Mouse (Mus musculus) left cerebral cortex, postnatal 10 days (tissue): Measurements from ENCODE around the gene Arl5a. TPM values are rescaled to one million over a fixed set of nuclear protein-coding genes. Genes with fewer than 3 reads are reported as not detected.

Experiments
- DNase-seq, 2 experiments: peaks; one replicate each; pipeline ENCODE4 v3.0.0; 2021 to 2022; ENCODE audit warnings: low spot score in 2 of 2, mixed read lengths in 1 of 2; ENCODE audit errors: extremely low spot score in 1 of 2
- intact Hi-C: fragments of 180-260 bp; cut with DNase I; formaldehyde crosslinking; loops from one replicate; pipeline ENCODE4 v1.15.1; 2025
- total RNA-seq, 2 experiments: library from RNA; stranded (reverse); gene quantifications; 2 replicates each; pipeline ENCODE4 v1.2.3; 2021

Arl5a gene
- total RNA-seq, 2 experiments from 2014 or later: 73.5 to 80.7 TPM

DNA sequence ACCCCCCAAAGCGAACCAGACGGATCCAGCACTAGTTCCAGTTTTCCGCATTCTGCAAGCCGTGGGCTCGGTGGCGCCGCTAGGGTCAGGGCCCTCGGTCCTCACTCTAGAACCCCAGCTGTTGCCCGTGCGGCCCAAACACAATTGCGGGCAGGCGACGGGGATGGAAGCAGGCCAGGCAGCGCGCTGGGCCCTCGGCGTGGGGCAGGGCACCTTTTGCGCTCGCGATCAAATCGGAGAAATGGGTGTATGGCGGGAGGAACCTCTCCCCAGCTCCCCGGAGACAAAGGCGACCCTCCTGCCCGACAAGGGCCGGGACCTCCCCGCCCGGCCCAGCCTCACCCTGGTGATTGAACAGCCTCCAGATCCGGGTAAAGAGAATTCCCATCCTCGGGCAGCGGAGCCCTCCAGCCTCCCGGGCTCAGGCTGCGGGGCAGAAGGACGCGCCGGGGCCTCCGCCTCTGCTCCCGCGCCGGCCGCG lies 413 bp downstream of the Arl5a start:
- intact Hi-C loops: loop anchor here (10.0 kb wide), 1 partner anchor 171 kb away; no protein-coding TSS in a partner anchor
- DNase-seq: peak; percentile 17 to 63

DNA sequence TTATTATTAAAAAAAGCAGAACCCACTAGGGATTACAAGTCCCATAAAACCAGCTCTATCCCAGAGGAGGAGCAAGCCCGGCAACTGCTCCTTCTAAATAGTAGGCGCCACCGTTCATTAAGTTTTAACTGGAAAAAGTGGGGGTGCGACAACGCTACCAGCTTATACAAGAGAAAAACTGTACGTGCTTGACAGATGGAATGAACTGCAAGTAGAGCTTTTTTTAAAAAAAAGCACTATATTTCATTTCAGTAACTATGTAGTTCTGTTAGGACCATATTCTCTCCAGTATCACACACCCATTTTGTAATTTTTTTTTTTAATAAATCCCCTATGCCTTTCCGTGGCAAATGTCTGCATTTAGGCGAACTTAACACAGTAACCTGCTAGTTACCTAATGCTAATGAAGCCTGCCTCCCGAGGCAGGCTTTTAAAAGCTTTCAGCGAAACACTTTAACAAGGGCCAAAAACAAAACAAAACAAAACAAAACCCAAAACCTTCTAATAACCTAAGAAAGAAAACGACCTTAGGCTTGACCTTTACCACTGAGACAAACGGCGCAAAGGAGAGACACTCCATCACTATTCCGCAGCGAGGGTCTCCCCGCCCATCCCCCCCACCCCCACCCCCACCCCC lies 972 bp downstream of the Arl5a start:
- intact Hi-C loops: loop anchor here (10.0 kb wide), 1 partner anchor 171 kb away; no protein-coding TSS in a partner anchor

GRCm38 (mm10) chr2:52422871-52423610 lies 1.7 kb downstream of the Arl5a start:
- intact Hi-C loops: loop anchor here (10.0 kb wide), 1 partner anchor 172 kb away; no protein-coding TSS in a partner anchor
- no peak for DNase-seq

More for the DNA sequence above, 972 bp downstream of the Arl5a start:
- DNase-seq: no peak

GRCm38 (mm10) chr2:52421197-52421596 lies 3.5 kb downstream of the Arl5a start:
- no peak for DNase-seq
- intact Hi-C loops: loop anchor here (10.0 kb wide), 1 partner anchor 174 kb away; no protein-coding TSS in a partner anchor

- intact Hi-C loops: loop anchor here (10.0 kb wide), 1 partner anchor 175 kb away; no protein-coding TSS in a partner anchor
- no peak for DNase-seq
These were observed 4.5 kb downstream of the Arl5a start for GRCm38 (mm10) chr2:52420001-52420710.

DNA sequence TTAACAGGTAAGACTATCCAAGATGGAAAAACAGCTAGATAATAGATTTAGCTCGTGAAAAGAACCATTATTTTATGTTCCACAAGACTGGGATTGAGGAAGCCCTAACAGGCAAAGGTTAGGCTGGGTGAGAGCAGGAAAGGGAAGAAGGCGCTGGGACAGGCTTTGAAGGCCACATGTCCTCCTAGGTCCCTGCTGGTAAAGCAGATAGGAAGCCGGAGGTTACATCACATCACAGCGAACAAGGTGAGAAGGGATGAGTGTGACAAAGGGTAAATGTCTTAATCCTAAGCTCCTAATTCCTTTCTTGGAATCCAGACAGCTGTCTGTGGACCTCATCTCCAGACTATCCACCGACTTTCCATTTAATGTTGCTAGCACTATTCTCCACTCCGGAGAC lies 5.4 kb downstream of the Arl5a start:
- intact Hi-C loops: no loop called here

DNA sequence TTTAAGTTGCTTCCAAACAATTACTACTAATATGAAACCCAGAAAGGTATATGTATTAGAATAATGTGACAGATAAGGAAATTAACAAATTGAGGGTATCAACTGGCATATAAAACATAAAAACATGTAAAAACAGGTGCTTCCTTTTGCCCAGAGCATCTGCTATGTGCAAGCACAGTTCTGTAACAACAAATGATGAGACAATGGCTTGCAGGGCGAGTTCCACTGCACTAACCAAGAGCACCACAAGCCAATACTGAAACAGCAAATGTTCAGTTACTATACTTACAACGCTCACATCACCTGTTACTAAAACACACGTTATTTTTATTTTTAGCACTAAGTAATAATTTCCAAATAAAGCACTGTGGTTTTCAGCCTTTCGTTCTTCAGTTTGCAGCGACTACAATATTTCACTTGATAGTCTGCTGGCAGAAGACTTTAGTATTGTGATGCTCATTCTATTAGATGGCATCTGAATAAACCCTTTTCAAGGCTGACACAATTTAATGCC lies 12.1 kb downstream of the Arl5a start:
- DNase-seq: no peak
- intact Hi-C loops: no loop called here

More for the DNA sequence above, 5.4 kb downstream of the Arl5a start:
- no peak for DNase-seq

GRCm38 (mm10) chr2:52406480-52406879 lies 18.2 kb downstream of the Arl5a start:
- no peak for DNase-seq
- intact Hi-C loops: loop anchor here (10.0 kb wide), 1 partner anchor 142 kb away; no protein-coding TSS in a partner anchor

- DNase-seq: no peak
- intact Hi-C loops: loop anchor here (10.0 kb wide), 1 partner anchor 140 kb away; no protein-coding TSS in a partner anchor
These were observed 19.5 kb downstream of the Arl5a start for GRCm38 (mm10) chr2:52405238-52405637.

- intact Hi-C loops: no loop called here
- no peak for DNase-seq
These were observed 30.2 kb downstream of the Arl5a start for GRCm38 (mm10) chr2:52394529-52394928.

GRCm38 (mm10) chr2:52390415-52390975 lies 34.2 kb downstream of the Arl5a start:
- intact Hi-C loops: no loop called here
- no peak for DNase-seq

DNA sequence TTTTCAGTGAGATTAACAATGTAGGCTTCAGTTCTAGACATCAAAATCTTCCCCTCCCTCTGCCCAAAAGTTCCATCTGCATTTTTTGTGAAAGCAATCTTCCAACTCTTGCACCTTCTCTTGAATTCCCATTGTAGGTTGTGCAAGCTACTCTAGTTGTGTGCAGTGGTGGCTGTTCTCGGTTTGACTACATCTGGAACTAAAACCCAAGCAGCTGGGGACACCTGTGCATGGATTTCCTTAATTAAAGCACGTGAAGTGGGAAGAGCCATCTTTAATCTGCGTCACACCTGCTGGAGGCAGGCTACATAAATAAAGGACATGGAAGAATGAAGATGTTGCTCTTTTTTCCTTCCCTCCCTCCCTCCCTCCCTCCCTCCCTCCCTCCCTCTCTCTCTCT lies 34.7 kb downstream of the Arl5a start:
- intact Hi-C loops: no loop called here
- no peak for DNase-seq

GRCm38 (mm10) chr2:52386451-52386850 lies 38.2 kb downstream of the Arl5a start:
- intact Hi-C loops: no loop called here
- DNase-seq: no peak

GRCm38 (mm10) chr2:52386037-52386436 lies 38.7 kb downstream of the Arl5a start:
- intact Hi-C loops: no loop called here
- DNase-seq: peak in 1 of 2 experiments; percentile 31

GRCm38 (mm10) chr2:52378848-52379261 lies 45.8 kb downstream of the Arl5a start:
- no peak for DNase-seq
- intact Hi-C loops: no loop called here

DNA sequence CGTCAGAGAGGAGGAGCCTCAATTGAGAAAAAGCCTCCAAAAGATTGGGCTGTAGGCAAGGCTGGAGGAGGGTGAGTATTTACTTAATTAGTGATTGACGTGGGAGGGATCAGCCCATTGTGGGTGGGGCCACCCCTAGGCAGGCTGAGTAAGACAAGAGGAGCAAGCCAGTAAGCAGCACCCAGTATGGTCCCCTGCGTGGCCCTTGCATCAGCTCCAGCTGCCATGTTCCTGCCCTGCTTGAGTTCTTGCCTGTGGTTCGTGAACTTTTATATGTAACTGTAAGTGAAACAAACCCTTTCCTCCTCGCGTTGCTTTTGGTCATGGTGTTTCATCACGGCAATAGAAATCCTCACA lies 46.3 kb downstream of the Arl5a start, which contains the start of gene Neb:
TSS of gene Neb (minus strand) at position 27 of the 357 bp plus-strand sequence.
- DNase-seq: peak in 1 of 2 experiments; percentile 27

DNA sequence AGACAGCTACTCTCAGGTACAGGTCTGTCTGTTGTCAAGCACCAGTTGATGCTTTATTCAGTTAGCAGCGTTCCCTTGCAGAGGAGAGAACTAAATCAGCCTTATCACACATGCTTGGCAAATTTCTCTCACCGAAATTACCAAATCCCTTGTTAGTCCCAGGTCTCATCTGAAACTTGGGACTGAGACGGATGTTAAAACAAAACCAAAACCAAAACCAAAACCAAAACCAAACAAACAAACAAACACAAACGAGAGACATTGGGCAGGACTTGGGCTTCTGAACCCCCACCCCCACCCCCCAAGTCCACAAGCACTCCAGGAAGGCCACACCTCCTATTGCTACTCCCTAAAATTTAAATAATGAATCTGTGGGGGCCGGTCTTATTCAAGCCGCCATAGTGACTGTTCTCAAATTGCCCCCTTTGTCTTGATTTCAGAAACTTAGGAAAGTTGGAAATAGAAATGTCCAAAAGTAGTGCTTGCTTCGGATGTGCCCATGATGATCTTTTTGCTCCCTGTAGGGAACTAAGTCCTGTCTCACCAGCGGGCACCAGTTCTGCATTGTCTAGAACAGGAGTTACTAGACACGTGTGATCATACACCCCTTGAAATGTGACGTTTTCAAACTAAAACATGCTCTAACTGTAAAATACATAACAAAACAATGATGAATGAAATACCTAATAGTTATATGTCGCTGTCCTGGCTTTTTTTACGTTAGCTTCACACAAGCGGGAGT lies 46.8 kb downstream of the Arl5a start:
- intact Hi-C loops: no loop called here
- DNase-seq: no peak

More for the DNA sequence above, 46.3 kb downstream of the Arl5a start, which contains the start of gene Neb:
- intact Hi-C loops: no loop called here

GRCm38 (mm10) chr2:52374706-52375105 lies 50.0 kb downstream of the Arl5a start:
- no peak for DNase-seq
- intact Hi-C loops: no loop called here
